Mouse (Mus musculus) retina, postnatal 1 day (tissue): ENCODE measurements at regions not wholly inside any gene's neighbourhood (a gene's known extent, or its start where the extent isn't known, plus 50 kb on each side); places are given as distances from the start of the nearest gene placed in this dataset.
A peak's percentile ranks its signal among the peaks of the same experiment; 100 is the strongest.

ENCODE experiments used
- DNase-seq: peaks from one replicate; pipeline ENCODE4 v3.0.0-alpha.2; 2012

DNA sequence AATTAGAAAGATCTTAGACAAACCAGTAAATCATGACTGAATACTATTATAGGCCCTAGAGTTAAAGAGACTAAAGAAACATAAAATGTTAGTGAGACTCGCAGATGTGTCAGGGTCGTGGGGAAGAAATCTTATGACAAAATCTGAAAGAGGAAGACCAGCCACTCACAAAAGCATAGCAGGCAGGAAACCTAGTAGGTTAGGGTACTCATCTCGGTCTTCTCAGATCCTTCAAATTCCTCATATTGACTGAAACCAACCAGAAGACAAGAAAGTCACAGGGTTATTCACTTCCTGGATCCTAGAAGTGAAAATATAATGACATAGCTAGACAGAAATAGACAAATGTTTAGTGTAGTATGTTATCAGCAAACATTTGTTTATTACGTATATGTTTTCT lies 387.5 kb downstream of the Cenpc1 start:
- DNase-seq, result no peak

DNA sequence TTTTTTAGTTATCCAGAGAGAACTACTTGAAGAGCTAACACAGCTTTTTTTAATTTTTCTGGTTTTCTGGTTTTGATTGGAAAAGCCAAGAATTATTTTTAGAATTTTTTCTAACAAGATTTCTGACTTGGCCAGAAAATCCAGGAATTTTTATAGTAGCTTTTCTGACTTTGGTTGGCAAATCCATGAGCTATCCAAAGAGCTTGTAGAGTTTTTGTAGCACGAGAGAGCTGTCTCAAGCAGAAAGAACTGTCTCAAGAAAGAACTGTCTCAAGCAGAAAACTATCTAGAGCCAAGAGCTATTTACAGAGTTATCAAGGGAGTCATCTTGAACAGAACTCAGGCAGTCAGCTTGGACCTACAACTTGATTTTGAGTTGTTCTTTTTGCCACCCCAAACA lies 394.3 kb downstream of the Cenpc1 start:
- no peak for DNase-seq

DNA sequence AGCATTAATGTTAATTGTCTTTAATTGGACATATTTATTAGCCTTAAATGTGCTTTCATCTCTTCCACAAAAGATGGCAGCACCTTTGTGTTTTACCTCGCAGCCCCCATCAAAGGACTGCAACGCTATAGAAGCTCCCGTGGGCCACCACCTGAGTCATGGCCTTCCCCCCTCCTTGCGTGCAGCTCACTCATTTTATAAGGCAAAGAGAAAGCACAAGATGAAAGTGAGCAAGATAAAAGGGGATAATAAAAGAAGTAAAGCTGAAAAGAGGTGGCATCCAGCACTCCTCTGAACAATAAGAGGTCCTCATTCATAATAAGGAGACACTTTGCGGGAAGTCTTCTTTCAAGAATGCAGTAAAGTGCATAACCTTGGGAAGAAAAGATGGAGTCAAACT lies 403.9 kb downstream of the Cenpc1 start:
- DNase-seq, result no peak

DNA sequence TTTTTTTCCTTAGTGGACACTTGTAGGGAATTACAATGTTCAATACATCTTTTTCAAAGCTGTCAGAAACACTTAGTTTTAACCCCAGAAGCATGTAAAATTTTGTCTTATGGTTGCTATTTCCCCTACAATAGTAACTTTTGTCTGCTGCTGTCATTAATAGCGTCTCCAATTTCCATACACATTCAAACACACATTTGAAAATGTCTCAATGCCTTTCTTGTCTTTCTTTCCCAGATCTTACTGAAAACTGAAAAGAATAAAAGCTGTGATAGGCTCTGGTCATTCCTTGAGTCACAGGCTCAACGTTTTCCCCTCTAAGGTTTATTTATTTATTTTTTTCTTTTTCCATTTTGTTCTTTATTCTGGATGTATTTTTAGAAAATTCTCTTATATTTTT lies 444.3 kb downstream of the Cenpc1 start:
- DNase-seq, result no peak

DNA sequence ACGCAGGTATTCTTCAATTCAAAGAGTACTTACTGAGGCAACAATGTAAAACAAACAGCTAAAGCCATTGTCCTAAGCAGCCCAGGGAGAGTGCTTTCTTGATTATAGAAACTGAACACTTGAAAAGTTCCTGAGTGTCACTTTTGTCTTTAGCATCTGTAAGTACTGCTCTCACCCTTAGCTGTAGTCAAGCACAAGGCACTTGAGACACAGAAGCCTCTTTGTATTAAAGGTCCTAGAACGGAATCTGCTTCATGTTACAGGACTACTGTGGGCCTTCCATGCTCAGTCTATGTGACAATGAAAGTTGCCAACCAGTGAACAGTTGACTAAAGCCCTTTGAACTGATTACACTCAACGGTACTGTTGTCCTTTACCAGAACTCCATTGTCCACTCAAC lies 450.6 kb downstream of the Cenpc1 start:
- DNase-seq, result no peak

DNA sequence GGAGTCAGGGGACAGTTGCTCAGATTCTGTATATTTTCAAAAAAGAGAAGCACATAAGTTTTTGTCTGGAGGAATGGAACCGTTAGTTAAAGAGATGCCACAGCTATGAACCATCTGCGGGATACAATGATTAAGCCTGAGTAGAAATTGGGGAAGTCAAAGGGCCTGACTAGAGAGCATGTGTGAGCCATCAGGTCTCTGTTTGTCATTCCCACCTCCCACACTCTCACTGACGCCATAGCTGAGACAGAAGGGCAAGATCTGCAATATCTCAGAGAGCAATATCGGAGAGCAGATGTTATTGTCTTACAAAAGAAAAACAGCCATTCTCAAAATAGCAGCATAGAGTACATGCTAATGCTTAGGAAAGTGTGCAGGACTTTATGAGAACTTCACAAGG lies 452.8 kb downstream of the Cenpc1 start:
- DNase-seq, result no peak

DNA sequence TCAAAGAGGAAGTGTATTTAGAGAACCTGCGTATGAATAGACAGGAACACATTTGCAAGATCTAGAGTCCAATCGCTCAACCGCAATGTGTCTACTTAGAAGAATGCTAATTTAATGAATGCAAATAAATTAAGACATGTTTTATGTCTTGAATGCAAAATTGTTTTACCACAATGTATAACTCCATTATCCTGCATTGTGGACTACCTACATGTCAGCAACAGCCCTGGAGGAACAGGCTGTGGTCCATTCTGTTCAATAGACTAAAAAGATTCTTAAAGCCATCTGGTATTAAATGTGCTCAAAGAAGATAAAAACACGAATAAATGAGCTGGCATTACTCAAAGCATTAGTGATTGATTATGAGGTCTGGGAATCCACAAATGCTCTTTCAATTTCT lies 456.3 kb downstream of the Cenpc1 start:
- no peak for DNase-seq

DNA sequence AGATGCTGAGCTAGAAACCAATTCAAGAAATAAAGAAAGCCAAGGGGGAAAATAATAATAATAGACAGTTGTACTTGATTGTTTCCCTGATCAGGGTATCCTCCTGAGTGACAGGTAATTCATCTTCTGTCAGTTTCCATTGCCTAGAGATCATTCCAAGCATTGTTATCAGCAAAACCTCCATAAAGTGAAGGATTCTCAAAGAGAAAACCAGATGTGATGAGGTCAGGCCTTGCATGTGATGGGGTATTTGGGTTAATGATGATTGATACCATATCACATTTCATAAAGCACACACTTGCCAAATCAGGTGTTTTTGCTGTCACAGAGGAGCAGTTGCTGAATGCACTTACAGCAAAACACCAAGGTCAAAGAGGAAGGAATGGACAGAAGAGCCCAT lies 467.2 kb downstream of the Cenpc1 start:
- no peak for DNase-seq

DNA sequence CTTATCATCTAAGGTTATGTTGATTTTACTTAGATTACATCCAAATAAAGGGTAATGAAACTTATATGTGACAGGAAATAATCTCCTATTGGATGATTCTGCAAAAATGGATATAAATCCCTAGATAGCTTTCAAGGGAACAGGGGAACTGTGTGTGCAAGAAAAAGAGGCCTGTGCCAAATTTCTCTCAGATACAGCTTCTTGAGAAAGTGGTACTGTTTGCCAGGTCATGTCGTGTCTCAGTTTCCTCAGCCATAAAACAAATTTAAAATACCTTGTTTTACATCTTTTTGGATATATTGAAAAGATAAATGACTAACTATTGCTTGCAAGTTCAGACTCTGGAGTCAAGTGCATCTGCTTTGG lies 470.3 kb downstream of the Cenpc1 start:
- DNase-seq, result no peak

DNA sequence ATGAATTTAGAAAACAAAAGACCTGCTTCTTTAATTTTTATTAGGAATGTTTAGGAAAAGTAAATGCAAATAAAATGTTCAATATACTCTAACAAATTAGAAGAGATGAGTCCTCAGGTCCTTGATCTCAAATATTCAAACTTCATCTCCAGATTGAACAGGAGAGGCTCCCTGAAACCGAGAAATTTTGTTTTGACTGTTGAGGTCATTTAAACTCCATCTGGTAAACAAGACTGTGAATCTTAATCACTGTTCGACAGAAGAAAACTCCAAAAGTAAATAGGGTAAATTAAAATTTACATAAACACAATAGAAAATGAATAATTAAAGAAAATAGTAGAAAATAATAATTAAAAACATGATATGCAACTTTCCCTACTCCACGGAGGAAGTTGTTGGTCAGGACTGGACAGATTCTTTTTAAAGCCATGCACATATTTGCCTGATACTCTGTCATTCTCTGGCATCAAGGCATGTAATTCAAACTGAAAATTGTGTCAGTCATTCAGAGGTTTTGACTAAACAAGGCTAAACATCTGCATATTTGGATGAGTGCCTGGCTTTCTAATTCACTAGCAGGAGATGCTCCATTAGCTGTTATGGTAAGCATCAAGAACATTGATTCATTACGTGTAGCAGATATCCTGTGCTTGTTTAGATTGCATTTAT lies 470.8 kb downstream of the Cenpc1 start:
- no peak for DNase-seq

DNA sequence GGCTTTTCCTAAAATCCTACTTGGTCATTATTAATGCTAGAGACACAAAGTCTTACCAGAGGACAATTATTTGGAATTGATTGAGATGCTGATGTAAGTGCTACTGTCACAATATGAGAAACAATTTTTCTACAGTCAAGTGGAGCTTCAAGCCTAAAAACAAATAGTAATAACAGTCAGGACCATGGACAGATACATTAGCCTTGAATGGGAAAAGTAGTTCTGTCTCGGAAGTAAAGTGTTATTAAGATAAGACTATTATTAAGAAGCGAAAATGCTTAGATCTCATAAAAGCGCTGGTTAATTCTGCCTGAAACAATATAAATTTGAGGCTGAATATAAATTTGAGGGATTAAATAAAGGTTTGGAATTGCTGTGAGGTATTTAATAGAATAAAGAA lies 473.1 kb downstream of the Cenpc1 start:
- DNase-seq, result no peak

DNA sequence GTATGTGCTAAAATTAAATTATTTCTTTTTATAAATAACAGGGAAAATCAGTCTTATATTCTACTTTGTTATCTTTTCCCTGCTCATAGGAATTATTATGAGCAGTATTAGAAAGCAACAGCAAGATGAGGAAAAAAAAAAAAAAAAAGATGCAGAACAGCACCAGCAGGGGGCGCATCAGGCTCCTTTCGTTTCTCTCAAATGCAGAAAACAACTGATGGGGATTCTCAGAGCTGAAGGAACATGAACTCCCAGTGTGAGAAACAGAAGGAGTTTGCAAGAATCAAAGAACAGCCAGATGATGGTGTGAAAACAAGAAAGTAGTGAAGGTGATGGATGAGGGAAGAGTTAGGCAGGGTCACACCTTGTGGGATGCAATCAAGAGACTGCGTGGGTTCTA lies 478.7 kb downstream of the Cenpc1 start:
- peak; percentile 46 for DNase-seq

DNA sequence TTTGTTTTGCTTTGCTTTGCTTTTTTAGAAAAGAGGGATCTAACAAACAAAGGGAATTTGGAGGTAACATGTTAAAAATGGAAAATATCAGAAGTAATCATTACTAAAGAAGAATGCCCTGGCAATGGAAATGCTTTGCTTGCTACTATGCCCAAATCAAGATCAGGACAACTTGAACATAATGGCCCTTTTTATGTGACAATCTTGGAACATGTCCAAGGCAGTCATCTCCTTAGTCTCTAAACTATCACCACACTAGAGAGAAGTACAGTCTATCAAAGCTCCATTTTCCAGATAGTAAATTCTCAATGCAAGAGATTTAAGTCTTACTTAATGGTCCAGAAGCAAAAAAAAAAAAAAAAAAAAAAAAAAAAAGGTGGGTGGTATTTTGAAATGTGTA lies 492.9 kb downstream of the Cenpc1 start:
- DNase-seq, result no peak

DNA sequence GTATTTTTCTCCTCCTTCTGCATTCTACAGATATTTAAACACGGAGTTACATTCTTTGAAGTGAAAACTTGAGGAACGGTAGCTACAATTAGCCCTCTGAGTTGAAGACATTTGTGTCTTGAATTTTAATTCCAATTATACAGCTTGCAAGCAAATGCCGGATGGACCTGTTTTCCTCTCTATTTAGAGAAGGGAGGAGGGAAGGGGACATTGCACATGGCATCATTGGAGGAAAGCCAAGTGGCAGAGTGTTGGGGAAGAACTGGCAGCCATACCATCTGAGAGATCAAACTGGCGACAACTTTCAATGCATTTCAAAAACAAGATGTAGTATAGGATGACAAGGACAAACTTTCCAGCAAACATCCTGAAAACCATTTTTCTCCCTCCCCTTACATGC lies 493.4 kb downstream of the Cenpc1 start:
- peak; percentile 13 for DNase-seq

DNA sequence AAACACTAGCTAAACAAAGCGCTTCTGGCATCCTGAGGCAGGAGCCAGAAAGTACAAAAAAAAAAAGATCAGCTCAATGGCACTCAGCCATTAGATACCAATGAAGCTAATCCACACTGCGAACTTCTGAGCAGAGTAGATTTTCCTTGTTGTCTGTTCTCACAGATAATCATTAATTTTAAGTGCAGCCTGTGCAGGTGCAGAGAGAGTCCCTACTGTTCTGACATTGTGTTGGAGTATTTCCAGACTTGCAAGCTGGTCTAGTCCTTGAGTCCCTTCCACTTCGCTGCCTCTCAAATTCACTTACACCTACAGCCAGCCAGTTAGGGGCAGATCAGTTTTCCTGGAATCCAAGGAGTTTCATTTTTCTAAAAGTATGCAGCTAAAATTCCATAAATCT lies 494.0 kb downstream of the Cenpc1 start:
- DNase-seq, result peak; percentile 6

DNA sequence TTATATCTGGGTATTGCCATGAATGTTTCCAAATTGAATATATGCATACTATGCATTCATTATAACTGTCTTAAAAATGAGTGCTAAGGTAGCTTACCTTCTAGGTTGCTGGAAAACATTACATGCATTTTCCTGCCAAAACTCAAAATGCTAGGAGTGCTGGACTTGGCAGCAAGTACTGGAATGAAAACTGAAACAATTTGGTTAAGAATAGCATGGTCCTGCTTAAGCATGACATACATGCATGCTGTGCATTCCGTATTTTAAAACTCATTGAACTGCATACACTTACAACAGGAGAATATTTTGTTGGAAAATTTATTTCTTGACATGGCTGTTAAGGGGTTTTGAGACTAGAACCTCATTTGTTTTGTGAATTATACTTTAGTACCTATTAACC lies 529.1 kb downstream of the Cenpc1 start:
- DNase-seq, result no peak

DNA sequence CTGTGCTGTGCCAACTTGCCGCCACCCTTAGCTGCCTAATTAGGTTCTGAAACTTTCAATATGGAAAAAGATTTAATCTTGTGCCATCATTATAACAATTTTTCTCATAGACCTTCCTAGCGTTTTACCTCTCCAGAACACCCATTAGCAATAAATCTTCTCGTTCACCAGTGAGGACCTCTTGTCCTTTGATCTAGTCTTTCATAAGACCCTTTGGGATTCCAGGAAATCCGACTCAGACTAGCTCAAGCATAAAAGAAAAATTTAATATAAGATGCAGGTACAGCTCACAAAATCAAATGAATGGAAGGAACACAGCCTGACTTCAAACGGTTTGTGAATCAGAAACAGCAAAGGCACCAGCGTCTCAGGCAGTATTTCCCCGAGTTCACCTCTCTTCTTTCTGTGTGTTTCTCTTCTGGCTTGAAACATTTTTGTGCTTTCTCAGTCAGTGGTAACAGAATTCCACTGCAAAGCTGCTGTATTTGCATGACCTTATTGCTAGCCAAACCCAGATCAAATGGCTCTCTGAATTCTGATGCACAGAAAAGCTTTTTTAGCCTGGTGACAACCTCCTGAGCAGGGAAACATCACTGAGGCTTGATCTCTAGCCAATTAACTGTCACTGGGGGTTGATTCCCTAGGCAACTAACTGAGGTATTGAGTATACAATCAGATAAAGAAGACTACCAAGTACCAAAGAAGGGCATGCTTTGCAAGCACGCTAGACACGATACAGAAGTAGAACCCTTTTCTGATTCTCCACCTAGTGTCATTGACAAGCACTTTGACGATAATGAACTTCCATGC lies 539.8 kb downstream of the Cenpc1 start:
- no peak for DNase-seq

DNA sequence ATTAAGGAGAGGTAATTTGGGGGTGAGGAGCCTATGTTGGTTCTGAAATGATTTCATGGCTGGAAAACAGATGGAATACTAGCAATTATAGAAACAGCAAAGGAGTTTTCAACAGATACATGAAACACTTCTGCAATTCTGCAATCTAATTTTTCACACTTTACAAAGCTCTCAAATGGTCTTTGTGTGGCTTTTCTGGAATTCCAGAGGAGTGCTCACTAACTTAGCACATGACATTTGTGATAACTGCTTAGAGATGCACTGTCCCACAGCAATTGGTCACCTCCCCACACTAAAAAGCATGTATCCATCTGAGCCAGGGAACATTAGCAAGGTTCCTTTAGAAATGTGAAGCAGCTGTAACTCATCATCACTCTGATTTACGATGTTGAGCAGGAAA lies 560.1 kb downstream of the Cenpc1 start:
- DNase-seq, result no peak

DNA sequence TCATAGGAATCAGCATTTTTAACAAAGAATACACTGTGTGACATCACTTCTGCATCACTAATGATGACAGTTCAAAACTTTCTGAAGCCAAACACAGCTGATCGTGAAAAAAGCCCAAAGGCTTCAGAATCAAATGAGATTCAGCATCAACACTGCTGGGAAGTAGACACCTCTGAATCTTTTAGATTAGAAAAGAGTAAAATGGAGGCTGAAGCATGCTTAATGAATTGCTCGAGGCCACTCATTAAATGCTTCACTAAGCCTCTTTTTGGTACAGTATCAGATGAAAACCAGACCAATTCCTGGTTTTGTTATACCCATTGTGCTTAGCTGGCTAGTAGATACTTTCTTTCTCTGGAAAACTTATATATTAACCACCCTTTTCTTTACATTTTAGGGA lies 568.1 kb downstream of the Cenpc1 start:
- peak; percentile 33 for DNase-seq

DNA sequence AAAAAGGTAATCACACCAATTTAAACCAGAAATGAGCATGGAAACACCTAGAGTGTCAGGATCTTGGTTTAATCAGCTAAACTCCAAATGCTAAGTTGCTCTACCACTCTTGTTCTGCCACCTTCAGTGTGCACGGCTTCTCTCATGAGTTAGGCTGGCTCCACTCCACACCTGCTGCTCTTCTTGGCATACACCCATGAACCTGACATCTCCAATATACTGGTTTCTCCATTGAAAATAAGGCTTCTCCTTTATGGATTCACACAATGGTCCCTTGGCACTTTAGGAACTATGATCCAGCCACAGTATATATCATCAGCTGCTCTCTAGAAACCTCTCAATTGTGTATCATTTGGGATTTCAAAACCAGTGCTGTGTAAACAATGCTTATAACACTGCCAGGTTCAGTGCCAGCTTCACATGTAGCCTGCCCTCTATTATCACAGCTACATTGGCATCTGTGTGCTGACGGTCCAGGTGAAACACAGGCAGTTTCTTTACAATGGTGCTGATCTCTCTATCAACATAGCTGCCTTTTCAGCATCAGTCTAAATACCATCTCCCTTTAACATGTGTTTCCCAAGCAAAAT lies 579.6 kb downstream of the Cenpc1 start:
- no peak for DNase-seq

DNA sequence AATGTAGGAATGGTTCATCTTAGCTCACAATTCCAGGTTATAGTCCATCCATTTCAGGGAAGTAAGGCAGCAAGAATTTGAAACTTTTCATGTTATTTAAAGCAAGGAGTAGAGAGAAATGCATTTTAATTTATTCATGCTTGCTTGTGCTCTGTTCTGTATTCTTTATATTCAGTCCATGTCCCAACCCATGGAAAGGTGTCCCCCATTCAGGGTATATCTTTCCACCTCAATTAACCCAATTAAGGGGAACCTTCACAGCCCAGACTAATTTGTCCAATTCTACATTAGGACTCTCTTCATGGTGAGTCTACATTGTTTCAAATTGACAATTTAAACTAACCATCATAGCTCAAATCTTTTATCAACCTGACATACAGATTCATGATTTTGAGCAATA lies 580.2 kb downstream of the Cenpc1 start:
- DNase-seq, result no peak

DNA sequence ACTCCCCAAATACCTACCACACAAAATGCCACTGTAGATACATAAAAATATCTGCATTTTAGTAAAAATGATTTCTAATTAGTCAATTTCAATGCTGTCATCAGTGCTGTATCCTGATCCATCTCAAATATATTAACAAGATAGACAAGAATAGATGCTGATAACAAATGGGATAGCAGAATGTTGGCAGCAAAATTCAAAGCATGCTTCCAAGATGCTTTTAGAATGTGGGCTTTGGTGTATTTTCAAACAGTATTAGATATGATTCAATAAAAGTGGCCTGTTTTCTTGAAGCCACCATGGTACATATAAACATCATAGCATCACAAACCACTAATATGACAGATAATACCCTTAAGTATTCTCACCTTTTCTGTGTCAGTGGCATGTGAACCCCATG lies 597.6 kb downstream of the Cenpc1 start:
- DNase-seq, result no peak

DNA sequence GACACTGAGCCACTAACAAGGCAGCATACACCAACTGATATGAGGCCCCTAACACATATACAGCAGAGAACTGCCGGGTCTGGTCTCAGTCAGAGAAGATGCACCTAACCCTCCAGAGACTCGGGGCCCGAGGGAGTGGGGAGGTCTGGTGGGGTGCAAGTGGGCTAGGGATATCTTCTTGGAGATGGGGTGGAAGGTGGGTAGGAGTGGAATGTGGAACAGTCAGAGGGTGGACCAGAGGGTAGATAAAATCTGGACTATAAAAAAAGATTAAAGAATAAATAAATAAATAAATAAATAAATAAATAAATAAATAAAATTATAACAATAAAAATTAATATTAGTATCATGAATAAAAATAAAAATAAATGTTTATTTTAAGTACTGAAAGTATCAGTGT lies 598.2 kb downstream of the Cenpc1 start:
- no peak for DNase-seq
